Mouse (Mus musculus) gastrocnemius, postnatal 4 days (tissue): ENCODE measurements at regions not wholly inside any gene's neighbourhood (a gene's known extent, or its start where the extent isn't known, plus 50 kb on each side); places are given as distances from the start of the nearest gene placed in this dataset.

Experiments
- DNase-seq, 2 experiments: peaks; one replicate each; pipeline ENCODE4 v3.0.0; 2021 to 2022; ENCODE audit warnings: low spot score in 2 of 2, mixed read lengths in 2 of 2

DNA sequence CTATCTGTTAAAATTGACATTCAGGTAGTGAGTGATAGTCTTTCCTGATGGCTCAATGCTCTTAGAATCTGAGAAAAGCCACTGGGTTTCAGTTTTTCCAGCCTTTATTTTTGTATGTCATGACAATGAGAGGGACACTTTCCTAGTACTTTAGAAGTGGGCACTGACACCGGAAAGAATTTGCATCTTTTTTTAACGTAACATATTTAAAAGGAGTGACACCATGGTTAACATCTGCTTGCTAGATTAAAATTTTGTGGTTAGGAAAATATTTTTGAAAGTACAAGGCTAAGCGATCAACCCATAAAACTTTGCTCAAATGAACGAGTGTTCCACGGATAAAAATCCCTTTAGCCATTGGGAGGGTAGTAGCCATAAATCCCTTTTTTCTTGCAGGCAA is 174.7 kb downstream of the 1700129C05Rik start:
- no peak for DNase-seq

DNA sequence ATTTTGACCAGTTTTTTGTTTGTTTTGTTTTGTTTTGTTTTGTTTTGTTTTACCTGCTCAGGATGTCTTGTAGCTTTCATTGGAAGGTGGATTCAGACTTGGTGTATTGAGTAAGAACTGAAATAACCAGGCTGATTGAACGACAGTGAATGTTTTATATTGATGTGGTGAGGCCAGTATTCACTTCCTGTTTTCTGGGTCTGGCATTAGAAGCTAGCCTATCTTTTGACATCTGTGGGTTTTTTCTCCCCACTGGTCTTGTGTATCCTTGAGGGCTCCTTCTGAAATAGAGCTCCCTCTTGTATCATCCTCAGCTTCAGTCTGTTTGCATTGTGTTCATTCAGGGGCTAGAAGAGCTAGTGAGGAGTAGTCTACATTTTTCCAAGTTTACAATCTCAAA is 175.5 kb downstream of the 1700129C05Rik start:
- no peak for DNase-seq

DNA sequence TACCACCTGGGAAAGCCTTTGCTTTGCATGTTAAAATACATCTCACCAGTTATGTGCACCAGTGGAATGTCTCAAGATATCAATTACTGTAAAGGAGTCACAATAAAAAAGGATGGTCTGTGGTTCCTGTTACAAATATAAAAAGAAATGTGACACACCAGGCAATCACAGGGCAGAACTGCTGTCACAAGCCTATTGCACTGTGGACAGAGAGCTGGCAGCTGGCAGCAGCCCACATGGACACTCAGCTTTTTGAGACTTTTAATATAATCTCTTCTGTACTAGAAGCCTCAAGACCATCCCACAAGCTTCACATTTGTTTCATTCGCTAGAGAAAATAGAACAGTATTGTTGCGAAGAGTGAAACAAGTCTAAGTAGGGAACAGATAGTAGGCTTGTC is 197.7 kb downstream of the 1700129C05Rik start:
- no peak for DNase-seq

DNA sequence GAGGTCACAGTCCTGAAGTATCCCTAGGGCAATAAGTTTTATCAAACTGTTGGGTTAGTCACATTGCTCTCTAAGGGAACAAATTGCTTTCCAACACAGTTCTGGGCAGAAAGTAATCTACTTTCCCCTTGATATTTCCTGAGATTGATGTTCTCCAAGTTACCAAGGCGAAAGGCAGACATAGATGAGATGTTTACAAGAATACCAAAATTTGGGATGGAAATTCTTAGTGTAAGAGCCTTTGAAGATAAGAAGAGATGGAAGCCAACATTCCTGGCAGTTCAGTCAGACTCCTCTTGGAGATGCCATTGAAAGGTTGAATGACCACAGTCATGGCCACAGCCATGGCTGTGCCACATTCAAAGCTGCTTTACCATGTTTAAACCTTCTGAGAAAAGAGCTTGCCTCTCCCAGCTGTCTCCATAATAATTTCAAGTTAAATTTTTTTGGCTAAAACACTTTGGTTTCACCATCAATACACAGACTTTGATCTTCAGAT is 199.4 kb downstream of the 1700129C05Rik start:
- DNase-seq = no peak

DNA sequence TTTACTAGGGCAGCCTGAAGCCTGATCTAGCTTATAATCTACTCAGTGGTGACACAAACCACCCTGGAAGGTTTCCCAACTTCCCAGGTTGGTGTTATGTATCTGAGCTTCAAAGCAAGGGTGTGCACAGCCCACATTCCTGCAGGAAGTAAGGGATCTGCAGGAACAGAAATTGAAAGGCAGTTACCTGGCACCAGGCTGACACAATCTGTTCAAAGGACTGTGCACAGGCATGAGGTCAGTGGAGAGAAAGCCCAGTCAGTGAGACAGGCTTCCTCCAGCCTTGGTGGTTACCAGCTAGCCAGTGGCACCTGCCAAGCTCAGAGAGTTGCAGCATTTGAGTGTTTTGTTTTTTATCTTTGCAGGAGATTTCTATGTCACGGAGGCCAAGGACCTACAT is 203.6 kb downstream of the 1700129C05Rik start:
- no peak for DNase-seq

DNA sequence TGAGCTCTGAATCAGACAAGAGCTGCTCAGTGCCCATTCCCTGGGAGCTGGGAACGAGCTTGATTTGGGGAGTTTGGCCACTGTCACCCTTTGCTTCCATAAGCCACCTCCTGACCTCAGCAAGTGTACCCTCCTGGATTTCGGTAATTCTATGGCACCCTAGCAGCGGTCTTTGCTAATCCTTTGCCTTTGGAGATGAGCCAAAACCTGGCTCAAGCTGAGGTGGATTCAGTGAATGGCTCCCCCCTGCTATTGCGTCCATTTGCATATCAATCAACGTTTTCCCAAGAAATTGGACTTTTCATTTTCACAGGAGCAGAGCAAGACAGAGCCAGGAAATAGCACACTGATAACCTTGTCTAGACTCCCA is 204.1 kb downstream of the 1700129C05Rik start:
- no peak for DNase-seq

DNA sequence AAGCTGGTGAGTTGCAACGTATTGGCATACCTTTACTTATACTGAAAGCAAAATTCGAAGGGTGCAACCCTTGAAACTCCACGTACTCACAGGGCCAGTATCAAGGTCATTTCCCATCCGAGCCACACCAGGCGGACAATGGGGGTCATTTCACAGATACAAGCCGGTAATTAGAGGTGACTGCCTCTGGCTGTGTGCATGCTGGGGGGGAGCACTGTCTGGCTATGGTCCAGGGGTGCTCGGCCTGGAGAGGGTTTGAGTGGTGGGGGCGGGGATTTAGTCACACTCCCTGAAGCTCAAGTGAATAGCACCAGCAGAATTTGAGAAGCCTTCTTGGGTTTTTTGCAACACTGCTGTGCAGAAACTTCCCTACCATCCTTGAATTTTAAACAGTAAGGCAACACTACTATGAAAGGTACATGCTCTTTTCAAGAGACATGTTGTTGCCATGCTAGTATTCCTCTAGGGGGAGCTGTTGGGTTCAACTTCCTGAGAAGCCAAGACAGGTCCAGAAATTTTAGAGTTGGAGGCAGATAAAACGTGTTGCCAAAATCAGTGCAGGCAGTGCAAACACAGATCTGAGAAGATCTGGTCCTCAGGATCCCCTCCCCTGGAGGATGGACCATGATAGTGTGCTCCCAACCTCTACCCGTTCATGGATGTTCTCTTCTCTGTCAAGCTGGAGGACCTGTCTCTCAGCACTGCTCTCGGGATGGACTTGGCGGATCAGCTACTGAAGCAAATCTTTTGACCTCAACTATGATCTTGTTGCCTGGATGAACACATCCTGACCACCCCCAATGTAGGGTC is 204.7 kb downstream of the 1700129C05Rik start:
- no peak for DNase-seq

DNA sequence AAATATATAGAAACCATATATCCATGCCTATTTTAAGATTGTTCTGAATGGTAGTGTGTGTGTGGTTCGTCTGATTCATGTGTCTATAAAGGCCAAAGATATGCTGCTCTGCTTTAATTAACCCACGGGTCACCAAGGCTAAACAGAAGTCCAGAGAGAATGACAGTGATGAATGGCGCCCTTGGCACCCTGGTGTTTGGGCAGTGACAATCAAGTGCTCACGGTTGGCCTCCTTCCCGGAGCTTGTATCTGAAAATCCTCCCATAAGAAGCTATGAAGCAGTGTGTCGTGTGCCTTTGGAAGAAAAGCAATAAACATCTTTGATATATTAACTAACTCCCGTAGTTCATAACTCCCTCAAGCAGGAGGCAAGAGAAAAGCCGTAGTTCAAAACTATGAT is 205.4 kb downstream of the 1700129C05Rik start:
- no peak for DNase-seq

DNA sequence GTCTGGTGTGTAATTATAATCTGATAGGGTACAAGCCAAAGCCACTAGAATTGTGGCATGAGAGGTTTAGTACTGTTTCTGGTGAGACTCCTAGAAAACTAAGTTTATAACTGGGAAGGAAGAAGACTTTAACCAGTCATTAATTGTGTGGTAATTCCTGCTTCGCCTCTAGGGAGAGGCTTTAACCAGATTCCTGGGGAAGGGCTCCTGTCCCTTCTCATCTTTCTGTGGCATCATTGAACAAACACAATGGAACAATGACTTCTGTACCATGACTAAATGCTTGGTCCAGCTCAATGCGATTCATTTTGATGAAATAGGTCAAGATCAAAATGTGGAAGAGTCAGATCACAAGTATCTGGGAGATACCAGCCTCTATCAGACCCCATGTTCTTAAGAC is 206.6 kb downstream of the 1700129C05Rik start:
- no peak for DNase-seq

DNA sequence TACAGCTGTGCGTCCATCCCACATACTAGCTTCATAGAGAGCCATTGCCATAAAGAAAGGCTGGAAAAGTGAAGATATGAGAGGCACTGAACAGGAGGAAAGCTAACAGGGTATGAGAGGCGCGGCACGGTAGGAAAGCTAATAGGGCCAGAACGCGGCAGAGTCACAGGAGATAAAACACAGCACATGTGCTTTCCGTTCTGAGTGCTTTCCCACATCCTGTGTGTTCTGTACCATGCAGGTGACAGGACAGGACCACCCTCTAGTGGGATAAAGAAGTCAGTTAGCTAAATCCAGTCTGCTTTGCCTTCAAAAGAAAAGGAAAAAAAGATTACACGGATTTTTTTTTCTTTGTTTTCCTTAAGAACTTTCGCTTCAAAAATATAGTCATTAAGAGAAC is 224.8 kb downstream of the 1700129C05Rik start:
- no peak for DNase-seq

DNA sequence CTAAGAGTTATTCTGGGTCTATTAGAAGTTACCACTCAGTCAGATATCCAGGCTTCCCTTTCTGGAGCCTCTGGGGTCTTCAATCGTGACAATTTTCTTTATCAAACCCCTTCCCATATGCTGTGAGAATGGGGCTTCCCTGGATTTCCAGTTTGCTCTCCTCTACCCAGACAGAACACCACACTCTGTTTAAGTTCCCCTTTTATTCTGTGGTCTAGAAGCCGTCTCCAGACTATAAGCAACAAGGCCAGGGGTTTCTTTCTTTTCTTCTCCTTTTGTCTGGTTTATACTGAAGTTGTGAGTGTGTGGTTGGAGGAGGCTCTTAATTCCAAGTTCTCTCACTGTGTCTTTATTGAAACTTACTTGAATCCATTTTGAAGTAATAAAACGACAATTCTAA is 225.5 kb downstream of the 1700129C05Rik start:
- no peak for DNase-seq

DNA sequence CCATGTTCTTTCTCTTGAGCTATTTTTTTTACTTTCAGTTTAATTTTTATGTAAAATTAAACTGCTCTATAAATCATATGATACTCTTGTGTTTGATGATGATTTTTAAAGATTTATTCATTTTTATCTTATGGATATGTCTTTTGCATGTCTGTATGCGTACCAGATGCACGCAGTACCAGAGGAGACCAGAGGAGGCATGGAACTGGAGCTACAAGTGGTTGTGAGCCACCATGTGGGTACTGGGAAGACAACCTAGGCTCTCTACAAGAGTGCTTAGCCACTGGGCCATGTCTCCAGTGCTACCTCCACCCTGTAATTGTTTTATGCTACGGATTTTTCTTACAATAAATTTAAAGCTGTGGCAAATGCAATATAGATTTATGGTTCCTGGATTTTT is 227.8 kb downstream of the 1700129C05Rik start:
- no peak for DNase-seq

DNA sequence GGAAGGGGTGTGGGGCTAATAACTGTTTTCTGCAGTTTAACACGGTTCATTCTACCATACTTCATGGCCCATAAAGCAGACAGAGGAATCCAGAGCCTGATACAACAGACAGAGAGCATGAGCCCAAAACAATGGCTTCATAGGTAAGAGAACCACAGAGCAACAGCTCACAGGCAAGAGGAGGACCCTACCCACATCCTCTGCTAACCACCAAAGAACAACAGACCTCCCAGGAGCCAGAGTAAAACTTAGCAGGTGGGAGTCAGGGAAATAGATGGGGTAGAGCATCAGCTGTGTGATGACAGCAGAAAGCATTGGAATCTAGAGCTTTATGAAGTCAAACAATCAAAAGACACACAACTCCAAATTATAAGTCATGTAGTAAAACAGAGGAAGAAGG is 231.8 kb downstream of the 1700129C05Rik start:
- DNase-seq = no peak

DNA sequence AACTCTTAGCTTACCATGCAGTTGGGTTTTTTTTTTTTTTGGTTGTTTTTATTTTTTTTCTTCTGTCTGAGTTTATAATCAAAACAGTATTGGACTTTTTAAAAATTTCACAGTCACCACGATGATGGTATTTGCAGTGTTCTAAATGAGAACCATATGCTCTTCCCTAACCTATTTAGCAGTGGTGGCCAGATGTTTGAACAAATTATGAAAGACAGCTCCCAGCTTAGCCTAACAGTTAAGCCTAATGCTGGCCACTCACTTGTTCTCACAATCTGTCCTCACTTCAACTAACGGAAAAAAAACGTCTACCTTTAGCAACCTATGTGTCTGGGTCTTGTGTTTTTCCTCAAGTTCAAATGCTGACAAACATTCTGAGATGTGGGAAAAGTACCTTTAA is 234.8 kb downstream of the 1700129C05Rik start:
- no peak for DNase-seq

DNA sequence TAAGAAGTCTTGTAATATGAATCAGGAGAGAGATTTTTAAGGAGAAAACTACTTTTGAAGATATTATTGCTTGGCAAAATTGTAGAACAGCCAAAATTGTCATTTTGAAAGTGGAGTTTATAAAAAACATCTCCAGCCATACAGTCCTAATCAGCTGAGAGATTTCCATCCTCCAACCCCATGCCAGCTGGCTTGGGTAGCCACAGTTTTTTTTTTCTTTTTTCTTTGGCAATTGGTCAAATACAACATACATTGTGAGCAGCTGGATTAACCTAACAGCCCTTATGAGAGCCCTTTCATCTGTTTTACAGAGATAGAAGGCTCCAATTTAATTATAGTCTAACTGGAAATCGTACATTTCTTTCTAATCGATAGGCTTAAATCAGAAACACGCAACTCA is 235.3 kb downstream of the 1700129C05Rik start:
- no peak for DNase-seq

DNA sequence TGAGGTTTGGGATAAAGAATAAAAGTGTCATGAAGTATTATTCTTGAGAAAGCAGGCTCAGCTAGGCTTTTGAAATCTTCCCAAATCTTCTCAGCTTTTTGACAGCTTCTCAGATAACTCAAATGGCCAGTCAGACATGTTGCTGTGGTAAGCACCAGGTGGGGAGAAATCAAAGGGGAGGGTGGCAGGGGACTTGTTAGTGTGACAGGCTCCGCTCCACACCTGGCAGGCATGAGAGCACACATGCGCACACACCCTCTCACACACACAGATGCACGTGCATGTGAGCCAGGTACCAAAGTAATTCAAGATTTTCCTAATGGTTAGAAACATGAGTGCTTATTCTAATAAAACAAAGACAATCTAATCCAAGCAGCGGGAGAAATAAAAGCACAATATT is 236.1 kb downstream of the 1700129C05Rik start:
- no peak for DNase-seq

DNA sequence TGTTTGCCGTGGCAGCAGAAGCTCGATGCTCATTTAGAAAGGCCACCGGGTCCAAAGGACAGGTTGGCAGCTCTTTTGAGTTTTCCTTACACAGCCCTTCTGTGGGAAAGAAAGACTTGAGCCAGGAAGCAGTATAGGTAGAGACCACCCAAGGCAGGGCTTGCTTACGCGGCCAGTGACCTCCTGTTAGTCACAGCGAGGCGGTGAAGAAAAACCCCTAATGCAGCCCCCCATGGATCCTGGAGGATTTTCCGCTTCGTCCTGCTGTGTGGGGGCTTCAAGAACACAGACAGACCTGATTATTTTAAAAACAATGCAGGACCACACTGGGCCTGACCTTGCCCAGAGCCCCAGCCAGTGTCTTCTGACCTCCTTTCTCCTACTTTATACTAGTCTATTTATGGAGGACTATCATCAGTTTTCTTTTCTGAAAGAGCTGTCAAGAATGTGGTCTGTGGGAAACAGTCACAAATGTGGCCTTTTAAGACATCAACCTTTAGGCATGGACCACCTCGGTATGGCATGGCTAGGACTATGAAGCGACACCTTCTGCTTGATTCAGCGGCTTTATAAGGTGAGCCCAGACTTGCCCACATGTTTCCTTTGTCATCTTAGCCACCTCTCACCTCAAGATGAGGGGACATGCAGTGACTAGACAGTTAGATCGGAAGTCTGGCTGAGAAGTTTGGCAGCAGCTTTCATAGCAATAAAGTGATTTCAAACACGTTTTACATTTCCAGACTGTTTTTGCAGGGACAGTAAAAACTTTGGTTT is 274.3 kb downstream of the 1700129C05Rik start:
- no peak for DNase-seq

DNA sequence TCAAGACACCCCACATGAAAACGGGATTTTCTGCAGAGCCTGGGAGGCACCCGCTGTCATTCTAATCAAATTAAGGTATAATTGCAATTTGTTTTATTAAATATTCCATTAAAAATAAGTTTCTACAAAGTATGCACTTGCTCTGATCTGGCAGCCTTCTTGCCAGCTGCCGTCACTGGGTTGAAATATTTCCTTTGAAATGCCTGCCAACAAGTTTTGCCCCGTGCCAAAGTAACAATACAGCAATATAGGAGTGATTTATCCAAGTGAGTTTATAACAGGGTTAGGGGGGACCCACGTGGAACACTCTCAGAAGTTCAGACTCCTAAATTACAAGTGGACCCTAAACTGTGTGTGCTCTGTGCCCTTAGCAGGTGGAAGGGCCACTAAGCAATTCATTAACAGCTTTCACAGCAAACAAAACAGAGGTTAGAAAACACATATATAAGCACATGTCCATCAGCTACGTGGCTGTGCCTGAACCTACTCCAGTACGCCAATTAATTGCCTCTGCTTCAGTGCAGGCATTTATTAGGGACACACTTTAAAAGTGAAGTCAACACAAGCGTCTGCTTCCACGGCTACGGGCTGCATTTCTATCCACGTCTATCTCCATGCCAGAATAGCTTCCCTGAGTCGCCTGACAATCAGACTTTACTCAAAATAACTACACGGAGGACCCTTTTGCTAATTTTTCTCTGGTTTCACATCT is 275.1 kb downstream of the 1700129C05Rik start:
- DNase-seq = no peak

DNA sequence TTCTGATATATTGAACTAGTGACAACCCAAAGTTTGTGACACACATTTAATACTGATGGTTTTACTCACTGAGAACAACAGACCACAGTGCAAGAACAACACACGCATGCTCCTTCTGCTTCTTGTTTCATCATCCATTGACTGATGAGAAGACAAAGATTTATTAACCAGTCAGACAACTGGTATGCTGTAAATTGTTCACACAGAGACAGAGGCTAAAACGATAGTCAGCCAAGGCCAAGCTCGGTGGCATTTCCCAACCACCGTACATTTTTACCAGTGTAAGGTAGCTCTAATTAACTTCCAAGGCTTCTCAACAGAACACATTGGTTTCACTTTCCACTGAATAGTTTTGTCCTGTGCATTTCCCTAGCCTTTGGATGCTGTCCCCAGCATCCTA is 287.8 kb downstream of the 1700129C05Rik start:
- no peak for DNase-seq

DNA sequence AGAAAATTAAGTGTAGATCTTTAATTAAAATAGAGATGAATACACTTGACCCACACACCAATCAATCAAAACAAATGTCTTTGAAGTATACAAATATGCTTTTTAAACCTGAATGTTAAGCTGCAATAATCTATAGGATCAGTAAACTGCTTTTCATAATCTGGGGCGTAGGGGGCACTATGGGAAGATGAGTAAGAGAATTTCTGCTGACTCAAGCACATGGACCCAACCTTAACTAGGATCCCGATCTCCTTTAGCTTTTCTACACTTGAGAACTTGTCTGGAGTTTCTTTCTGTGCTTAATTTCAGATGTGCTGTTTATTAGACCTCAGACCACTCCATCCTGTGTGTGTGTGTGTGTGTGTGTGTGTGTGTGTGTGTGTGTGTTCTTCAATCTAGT is 298.1 kb downstream of the 1700129C05Rik start:
- no peak for DNase-seq

DNA sequence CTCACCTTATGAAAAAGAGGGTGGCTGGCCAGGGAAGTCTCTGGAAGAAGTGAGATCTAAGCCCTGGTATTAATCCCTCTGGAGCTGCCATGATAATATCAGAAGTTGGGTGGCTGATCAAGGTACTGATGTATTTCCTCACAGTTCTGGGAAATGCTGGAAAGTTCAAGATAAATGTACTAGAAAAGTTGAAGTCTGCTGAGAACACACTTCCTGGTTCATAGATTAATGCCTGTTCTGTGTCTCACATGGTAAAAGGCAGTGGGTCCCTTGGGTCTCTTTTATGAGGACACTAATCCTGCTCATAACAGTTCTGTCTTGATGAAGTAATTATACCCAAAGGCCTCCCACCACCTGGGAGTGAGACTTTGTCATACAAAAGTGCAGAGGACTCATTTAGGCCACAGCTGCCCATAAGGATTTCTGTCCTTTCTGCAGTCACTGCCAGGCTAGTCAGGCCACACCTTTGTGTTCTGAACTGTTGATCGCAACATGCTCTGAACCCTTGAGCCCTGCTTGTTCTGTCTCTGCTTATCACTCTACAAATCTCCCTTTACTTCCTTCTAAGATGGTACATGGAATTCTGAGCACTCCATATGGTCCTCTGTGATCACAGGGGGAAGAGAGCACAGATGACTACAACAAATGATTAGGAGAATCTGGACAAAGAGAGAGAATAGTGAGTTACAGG is 300.4 kb downstream of the 1700129C05Rik start:
- DNase-seq = no peak
